Mouse (Mus musculus): ENCODE measurements around the gene Psg19. TPM values are rescaled to one million over a fixed set of nuclear protein-coding genes. Genes with fewer than 3 reads are reported as not detected.

The Psg19 gene
- polyA plus RNA-seq, 1 experiment = not detected

DNA sequence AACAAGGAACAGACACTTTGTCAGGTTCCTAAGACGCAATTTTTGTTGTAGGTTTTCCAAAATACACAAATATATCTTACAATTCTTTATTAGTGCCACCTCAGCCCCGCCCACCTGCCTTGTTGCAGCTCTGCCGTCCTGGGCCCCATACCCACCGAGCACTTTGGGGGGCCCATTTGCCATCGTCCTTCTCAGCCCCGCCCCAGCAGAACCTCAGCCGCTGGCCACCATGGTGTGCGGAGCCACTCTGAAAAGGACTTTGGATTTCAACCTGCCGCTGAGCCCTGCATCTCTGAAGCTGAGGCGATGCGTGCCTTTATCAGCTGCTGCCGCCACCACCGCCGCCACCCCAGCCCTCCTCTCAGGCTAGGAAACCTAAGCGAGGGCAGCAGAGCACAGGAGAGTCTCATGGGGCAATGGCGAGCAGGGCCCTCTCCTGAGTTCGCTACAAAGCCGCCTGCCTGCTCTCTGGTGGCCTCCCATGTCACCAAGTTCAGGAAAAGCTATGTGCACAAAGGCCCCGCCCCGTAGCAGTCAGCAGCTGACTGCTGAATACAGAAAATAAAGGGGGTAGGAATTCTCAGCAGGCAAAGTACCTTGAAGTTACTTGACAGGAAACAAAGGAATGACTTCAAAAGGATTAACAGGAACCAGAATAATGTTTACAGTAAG, 52.0 kb downstream of the Psg19 start:
- Histone ChIP-seq H3K27ac (ENCODE audit: insufficient read depth, low read depth, low read length) (no peak overlapping the region), H3K4me3 (ENCODE audit: insufficient read depth, low read depth, low read length) (no peak overlapping the region), H3K36me3 (ENCODE audit: control insufficient read depth, insufficient read depth, low read length) (no peaks in the 10 kb centered on the region), H3K4me1 (ENCODE audit: control insufficient read depth, insufficient read depth, low read length) (no peaks in the 10 kb centered on the region), H3K27me3 (replicated peaks; ENCODE audit: control insufficient read depth, insufficient read depth, low read length) (no peaks in the 10 kb centered on the region)
- TF ChIP-seq POLR2A (IDR thresholded peaks at IDR 0.05; ENCODE audit: low read depth, low read length) (no peak), CTCF (conservative IDR thresholded peaks at IDR 0.05; ENCODE audit: insufficient read depth, insufficient read length, low read depth, low read length) (no peak)
- peak; percentile 3 for DNase-seq
- WGBS = 11% methylated on average over 20 of the region's 20 CpGs

Other genes starting within 250 kb of the Psg19 start
- gene Psg27, start 231.2 kb downstream of the Psg19 start, polyA plus RNA-seq (2012; rRNA removed) = not detected in 2 replicates
- gene Psg23, start 182.0 kb downstream of the Psg19 start, polyA plus RNA-seq (2012; rRNA removed) = not detected in 2 replicates
- not detected in 2 replicates for gene Psg21, start 141.8 kb downstream of the Psg19 start, polyA plus RNA-seq (2012; rRNA removed)
- gene Psg20, start 112.3 kb downstream of the Psg19 start, polyA plus RNA-seq (2012; rRNA removed) = not detected in 2 replicates
- gene Psg22, start 80.4 kb downstream of the Psg19 start, polyA plus RNA-seq (2012; rRNA removed) = 0.19 TPM in 1 of 2 replicates, not detected in the other
- gene Psg17, start 23.1 kb upstream of the Psg19 start, polyA plus RNA-seq (2012; rRNA removed) = 0.03 and 0.04 TPM in 2 replicates
- 4.8 and 5.6 TPM in 2 replicates for gene Mill2, start 41.4 kb upstream of the Psg19 start, polyA plus RNA-seq (2012; rRNA removed)
- gene Pglyrp1, start 72.8 kb upstream of the Psg19 start, polyA plus RNA-seq (2012; rRNA removed) = 2.3 and 5.9 TPM in 2 replicates
- gene Ccdc61, start 111.9 kb upstream of the Psg19 start, polyA plus RNA-seq (2012; rRNA removed) = 19.8 and 21.3 TPM in 2 replicates
- gene Nova2, start 127.4 kb upstream of the Psg19 start, polyA plus RNA-seq (2012; rRNA removed) = 0.80 and 1.1 TPM in 2 replicates
- not detected in 2 replicates for gene Nanos2, start 188.9 kb upstream of the Psg19 start, polyA plus RNA-seq (2012; rRNA removed)
- gene Mypop, start 192.7 kb upstream of the Psg19 start, polyA plus RNA-seq (2012; rRNA removed) = 7.6 and 8.7 TPM in 2 replicates
- 18.1 and 21.1 TPM in 2 replicates for gene Irf2bp1, start 205.5 kb upstream of the Psg19 start, polyA plus RNA-seq (2012; rRNA removed)
- gene Foxa3, start 225.0 kb upstream of the Psg19 start, polyA plus RNA-seq (2012; rRNA removed) = 0.13 and 0.16 TPM in 2 replicates
- 59.8 and 68.9 TPM in 2 replicates for gene Sympk, start 225.9 kb upstream of the Psg19 start, polyA plus RNA-seq (2012; rRNA removed)

Data from kidney, adult 2 months (tissue).